Mouse (Mus musculus) thymus, adult 2 months (tissue): Measurements from ENCODE around the gene Tbc1d14. TPM values are rescaled to one million over a fixed set of nuclear protein-coding genes. Genes with fewer than 3 reads are reported as not detected.

Source experiments
- DNase-seq: peaks from one replicate; pipeline ENCODE4 v3.0.0; 2021
- H3K27ac ChIP-seq: fragments of 200-500 bp; 2 replicates; pipeline ENCODE4 v1.5.1; 2012; ENCODE audit warnings: low read length, control low read depth; ENCODE audit not compliant: control insufficient read depth, insufficient read depth
- H3K27me3 ChIP-seq: fragments of 200-500 bp; 2 replicates; pipeline ENCODE4 v1.6.1; 2012; ENCODE audit warnings: mild to moderate bottlenecking, low read length, moderate library complexity, mixed read lengths; ENCODE audit not compliant: control insufficient read depth, insufficient read depth
- H3K36me3 ChIP-seq: fragments of 200-500 bp; 2 replicates; pipeline ENCODE4 v1.6.1; 2012; ENCODE audit warnings: mild to moderate bottlenecking, low read length, moderate library complexity; ENCODE audit not compliant: control insufficient read depth, insufficient read depth
- H3K4me1 ChIP-seq: fragments of 200-500 bp; replicated peaks from 2 replicates; pipeline ENCODE4 v1.6.1; 2012; ENCODE audit warnings: low read length; ENCODE audit not compliant: control insufficient read depth, insufficient read depth
- H3K4me3 ChIP-seq: fragments of 200-500 bp; 2 replicates; pipeline ENCODE4 v1.5.1; 2012; ENCODE audit warnings: mild to moderate bottlenecking, low read length, control low read depth, moderate library complexity; ENCODE audit not compliant: control insufficient read depth, insufficient read depth
- CTCF ChIP-seq: fragments of 200-500 bp; IDR thresholded peaks from 2 replicates; pipeline ENCODE4 v1.5.1; 2012; ENCODE audit warnings: mild to moderate bottlenecking, control low read depth, low read length, moderate library complexity, borderline replicate concordance; ENCODE audit not compliant: control insufficient read depth, poor library complexity, insufficient read depth; ENCODE audit errors: extremely low read depth
- POLR2A ChIP-seq: fragments of 200-500 bp; IDR thresholded peaks from 2 replicates; pipeline ENCODE4 v1.6.1; 2012; ENCODE audit warnings: mild to moderate bottlenecking, low read length, control low read depth, moderate library complexity; ENCODE audit not compliant: control insufficient read depth, poor library complexity, insufficient read depth; ENCODE audit errors: extremely low read depth
- WGBS: fragments of 180-500 bp; shearing (Covaris S2); methylation state at CpG from one replicate; pipeline ENCODE4 v1.1.7; 2018; 5-methylcytosine and 5-hydroxymethylcytosine counted together
- polyA plus RNA-seq: library from polyadenylated mRNA; depleted of rRNA; stranded (reverse); fragments of >200 nt; gene quantifications from 2 replicates; pipeline ENCODE4 v1.2.3, GENCODE M21; 2012

Gene Tbc1d14
- polyA plus RNA-seq, 1 experiment, result 48.6 TPM

DNA sequence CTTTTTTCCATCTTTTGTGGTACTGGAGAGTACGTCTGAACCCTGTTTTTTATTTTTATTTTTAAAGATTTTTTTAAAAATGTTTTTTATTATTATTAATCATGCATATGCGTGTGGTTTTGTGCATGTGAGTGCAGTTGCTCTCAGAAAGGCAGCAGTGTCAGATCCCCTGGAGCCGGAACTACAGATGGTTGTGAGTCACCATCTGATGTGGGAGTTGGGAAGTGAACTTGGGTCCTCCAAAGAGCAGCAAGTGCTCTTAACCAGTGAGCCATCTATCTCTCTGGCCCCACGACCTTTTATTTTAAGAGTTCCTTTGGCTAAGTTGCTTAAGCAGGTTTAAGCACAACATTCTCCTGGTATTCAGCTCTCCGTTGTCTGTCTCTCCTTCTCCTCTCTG is 3.1 kb upstream of the Tbc1d14 start:
- no peaks in the 10 kb centered on the region for H3K27me3 ChIP-seq
- no peak for DNase-seq
- no peak overlapping the region for H3K27ac ChIP-seq
- no peaks in the 10 kb centered on the region for H3K4me1 ChIP-seq
- WGBS, result 78% methylated on average over 5 of the region's 5 CpGs
- no peaks in the 10 kb centered on the region for H3K36me3 ChIP-seq
- no peak overlapping the region for H3K4me3 ChIP-seq
- TF ChIP-seq CTCF, result no peak
- no peak for TF ChIP-seq POLR2A

DNA sequence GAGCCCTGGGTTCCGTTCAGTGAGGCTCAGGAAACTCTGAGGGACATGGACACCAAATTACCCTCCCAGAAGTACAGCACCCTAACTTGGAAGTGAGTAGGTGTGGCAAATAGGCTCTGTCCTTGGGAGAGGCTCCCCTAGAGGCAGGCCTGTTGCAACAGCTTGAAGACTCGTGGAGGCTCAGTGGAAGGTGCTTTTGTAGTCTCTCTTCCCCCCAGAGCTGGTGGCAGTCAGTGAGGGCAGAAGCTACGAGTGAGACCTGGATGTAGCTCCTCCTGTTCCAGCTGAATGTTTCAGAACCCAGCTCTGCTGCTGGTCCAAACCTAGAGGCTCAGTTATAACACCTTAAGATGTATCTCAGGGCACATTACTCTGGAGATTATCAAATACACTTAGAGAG is 2.0 kb upstream of the Tbc1d14 start:
- H3K27ac ChIP-seq, result no peak overlapping the region
- no peaks in the 10 kb centered on the region for H3K27me3 ChIP-seq
- WGBS, result 52% methylated on average over 3 of the region's 3 CpGs
- no peaks in the 10 kb centered on the region for H3K36me3 ChIP-seq
- peaks cover 7% of the 10 kb centered on the region; the same call in 1 of the 2 replicates for H3K4me1 ChIP-seq
- H3K4me3 ChIP-seq, result no peak overlapping the region
- no peak for TF ChIP-seq POLR2A
- no peak for TF ChIP-seq CTCF
- no peak for DNase-seq

DNA sequence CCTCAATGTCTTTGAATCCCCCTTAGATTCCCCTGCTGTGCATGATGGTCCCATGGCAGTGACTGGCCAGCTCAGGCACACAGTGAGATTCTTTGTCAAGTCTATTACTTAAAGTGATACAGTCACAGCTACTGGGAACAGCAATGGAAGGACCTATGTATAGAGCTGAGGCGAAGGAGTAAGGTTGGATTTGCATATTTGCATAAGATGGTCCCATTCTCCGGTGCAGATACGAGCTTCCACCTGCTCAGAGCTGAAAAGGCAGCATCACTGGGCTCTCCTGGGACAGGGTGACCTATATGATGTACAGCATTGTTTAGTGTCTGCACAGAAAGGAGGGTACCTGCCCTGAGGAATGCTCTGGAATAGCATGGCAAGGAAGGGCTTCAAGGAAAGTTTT is 1.3 kb upstream of the Tbc1d14 start:
- WGBS, result 92% methylated on average over 3 of the region's 3 CpGs
- H3K36me3 ChIP-seq, result no peaks in the 10 kb centered on the region
- no peak overlapping the region for H3K4me3 ChIP-seq
- H3K27ac ChIP-seq, result no peak overlapping the region
- no peak for TF ChIP-seq POLR2A
- no peak for TF ChIP-seq CTCF
- peaks cover 8% of the 10 kb centered on the region; the same call in 1 of the 2 replicates for H3K4me1 ChIP-seq
- DNase-seq, result no peak
- H3K27me3 ChIP-seq, result no peaks in the 10 kb centered on the region

DNA sequence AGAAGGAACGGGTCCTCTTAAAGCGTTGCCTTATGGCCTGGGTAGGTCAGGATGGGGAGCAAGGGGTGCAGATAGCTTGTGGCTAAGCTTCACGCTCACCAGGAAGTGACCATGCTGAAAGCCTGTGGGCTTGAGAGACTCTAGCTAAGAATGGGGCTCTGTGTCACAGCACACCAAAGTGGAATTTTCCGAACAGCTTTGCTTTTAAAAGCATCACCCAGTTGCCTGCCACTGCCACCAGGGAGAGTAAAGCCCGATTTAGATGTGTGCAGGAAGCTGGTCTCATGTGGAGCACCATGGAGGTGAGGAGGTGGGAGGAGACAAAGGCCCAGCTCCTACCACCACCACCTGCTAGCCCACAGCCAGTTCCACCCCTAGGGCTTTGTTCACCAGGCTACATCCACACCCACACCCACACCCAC is 2.6 kb downstream of the Tbc1d14 start:
- Histone ChIP-seq H3K27me3 (no peaks in the 10 kb centered on the region), H3K27ac (no peak overlapping the region), H3K4me3 (no peak overlapping the region), H3K36me3 (no peaks in the 10 kb centered on the region), H3K4me1 (peaks cover 8% of the 10 kb centered on the region; the same call in 1 of the 2 replicates)
- 19% methylated on average over 5 of the region's 5 CpGs for WGBS
- TF ChIP-seq CTCF (no peak), POLR2A (no peak)
- DNase-seq, result no peak

DNA sequence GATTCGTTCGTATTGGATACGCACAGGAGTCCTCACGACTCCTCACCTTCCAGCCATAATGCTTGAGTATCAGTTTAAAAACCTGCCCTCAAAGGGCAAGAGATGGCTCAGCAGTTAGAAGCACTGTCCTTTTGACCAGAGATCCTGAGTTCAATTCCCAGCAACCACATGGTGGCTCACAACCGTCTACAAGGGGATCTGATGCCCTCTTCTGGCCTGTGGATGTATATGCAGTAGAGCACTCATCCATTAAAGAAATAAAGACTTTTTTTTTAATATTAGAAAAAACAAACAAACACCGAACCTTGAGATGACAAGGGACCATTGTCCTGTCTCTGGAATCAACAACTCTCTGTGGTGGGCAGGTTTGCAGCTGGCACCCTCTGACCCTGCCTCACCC is 8.8 kb downstream of the Tbc1d14 start:
- H3K27me3 ChIP-seq, result no peaks in the 10 kb centered on the region
- no peaks in the 10 kb centered on the region for H3K36me3 ChIP-seq
- no peak overlapping the region for H3K4me3 ChIP-seq
- no peak overlapping the region for H3K27ac ChIP-seq
- 74% methylated on average over 6 of the region's 6 CpGs for WGBS
- H3K4me1 ChIP-seq, result peaks cover 17% of the 10 kb centered on the region
- TF ChIP-seq CTCF (no peak), POLR2A (no peak)
- peak; percentile 22 for DNase-seq

DNA sequence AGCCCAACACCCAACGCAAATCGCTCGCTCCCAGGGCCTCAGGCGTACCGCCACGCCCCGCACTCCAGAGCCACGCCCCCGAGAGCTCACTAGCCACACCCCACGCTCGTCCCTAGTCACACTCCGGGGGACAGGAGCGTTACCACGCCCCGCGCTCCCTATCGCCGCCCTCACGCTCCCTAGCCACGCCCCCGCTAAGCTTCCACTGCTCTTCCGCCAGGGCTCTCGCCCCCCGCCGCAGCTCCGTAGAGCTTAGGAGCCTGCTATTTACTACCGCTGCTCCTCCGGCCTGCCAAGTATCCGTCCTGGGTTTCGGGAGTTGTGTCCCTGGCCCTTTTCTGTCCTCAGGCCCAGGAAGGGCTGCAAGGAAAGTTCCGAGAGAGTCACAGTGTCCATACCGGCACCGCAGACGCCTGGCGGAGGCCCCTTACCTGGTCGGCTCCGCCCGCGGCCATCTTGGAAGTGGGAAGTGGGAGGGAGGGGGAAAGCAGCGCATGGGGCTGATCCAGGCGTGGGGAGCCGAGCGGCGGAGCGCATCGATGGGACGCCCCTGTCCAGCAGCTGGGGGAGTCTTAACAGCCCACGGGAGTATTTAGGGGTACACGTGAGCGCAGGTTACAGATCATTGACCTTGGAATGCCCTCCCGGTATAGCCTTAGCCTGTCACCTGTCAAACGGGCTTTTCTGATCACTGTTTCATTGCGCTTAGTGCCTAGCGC is 11.0 kb downstream of the Tbc1d14 start:
- WGBS, result under 1% methylated on average over 54 of the region's 54 CpGs
- H3K4me1 ChIP-seq, result peaks cover 17% of the 10 kb centered on the region
- H3K36me3 ChIP-seq, result no peaks in the 10 kb centered on the region
- H3K27me3 ChIP-seq, result no peaks in the 10 kb centered on the region
- peak; percentile 55; the same call in 1 of the 2 replicates for TF ChIP-seq CTCF
- peak; percentile 86 for TF ChIP-seq POLR2A
- DNase-seq, result peak; percentile 100
- H3K4me3 ChIP-seq, result peak overlapping the region; percentile 81
- H3K27ac ChIP-seq, result peak overlapping the region; percentile 65
